Mouse (Mus musculus): ENCODE measurements around the gene Gm9837. TPM values are rescaled to one million over a fixed set of nuclear protein-coding genes. Genes with fewer than 3 reads are reported as not detected.

Gm9837 gene
- polyA plus RNA-seq, 1 experiment from 2014 or later = not detected

- no peak for ATAC-seq (ENCODE audit: extremely low read depth, insufficient number of reproducible peaks, low FRiP score, low TSS enrichment)
- Histone ChIP-seq H3K27ac (replicated peaks) (no peak overlapping the region), H3K4me3 (no peak overlapping the region), H3K9ac (no peak overlapping the region), H3K4me2 (no peak overlapping the region), H3K4me1 (peaks cover 10% of the 10 kb centered on the region), H3K9me3 (no peaks in the 10 kb centered on the region), H3K36me3 (no peaks in the 10 kb centered on the region), H3K27me3 (replicated peaks) (0 out of 2 replicates have a peak, but pooled peaks cover 6% of the 10 kb centered on the region)
- 63% methylated on average over 5 of the region's 5 CpGs for WGBS
Observed at GRCm38 (mm10) chr11:53503738-53504137, 33.5 kb upstream of the Gm9837 start.

- Histone ChIP-seq H3K4me1 (peaks cover 10% of the 10 kb centered on the region), H3K4me2 (no peak overlapping the region), H3K27ac (replicated peaks) (no peak overlapping the region), H3K4me3 (no peak overlapping the region), H3K9ac (no peak overlapping the region), H3K36me3 (no peaks in the 10 kb centered on the region), H3K9me3 (no peaks in the 10 kb centered on the region), H3K27me3 (replicated peaks) (0 out of 2 replicates have a peak, but pooled peaks cover 6% of the 10 kb centered on the region)
- ATAC-seq (ENCODE audit: extremely low read depth, insufficient number of reproducible peaks, low FRiP score, low TSS enrichment) = no peak
- WGBS = 72% methylated on average over 8 of the region's 8 CpGs
Observed at GRCm38 (mm10) chr11:53502039-53502765, 31.9 kb upstream of the Gm9837 start.

GRCm38 (mm10) chr11:53500569-53500968, 30.3 kb upstream of the Gm9837 start:
- H3K36me3 ChIP-seq = no peaks in the 10 kb centered on the region
- ATAC-seq (ENCODE audit: extremely low read depth, insufficient number of reproducible peaks, low FRiP score, low TSS enrichment) = no peak
- 9% methylated on average over 11 of the region's 11 CpGs for WGBS
- peak overlapping the region; percentile 53; the same call in 1 of the 2 replicates for H3K9ac ChIP-seq
- no peak overlapping the region for H3K27ac ChIP-seq (replicated peaks)
- H3K9me3 ChIP-seq = no peaks in the 10 kb centered on the region
- peak overlapping the region; percentile 26 for H3K4me3 ChIP-seq
- H3K4me1 ChIP-seq = peaks cover 10% of the 10 kb centered on the region
- peak overlapping the region; percentile 54 for H3K4me2 ChIP-seq
- H3K27me3 ChIP-seq (replicated peaks) = 0 out of 2 replicates have a peak, but pooled peaks cover 6% of the 10 kb centered on the region

GRCm38 (mm10) chr11:53496946-53497345, 26.7 kb upstream of the Gm9837 start:
- H3K4me1 ChIP-seq = peaks cover 24% of the 10 kb centered on the region
- H3K4me2 ChIP-seq = no peak overlapping the region
- H3K27ac ChIP-seq (replicated peaks) = no peak overlapping the region
- no peaks in the 10 kb centered on the region for H3K36me3 ChIP-seq
- no peaks in the 10 kb centered on the region for H3K9me3 ChIP-seq
- WGBS = 75% methylated on average over 6 of the region's 6 CpGs
- 0 out of 2 replicates have a peak, but pooled peaks cover 6% of the 10 kb centered on the region for H3K27me3 ChIP-seq (replicated peaks)
- ATAC-seq (ENCODE audit: extremely low read depth, insufficient number of reproducible peaks, low FRiP score, low TSS enrichment) = no peak
- no peak overlapping the region for H3K4me3 ChIP-seq
- no peak overlapping the region for H3K9ac ChIP-seq

- Histone ChIP-seq H3K36me3 (no peaks in the 10 kb centered on the region), H3K9ac (no peak overlapping the region), H3K4me2 (no peak overlapping the region), H3K9me3 (no peaks in the 10 kb centered on the region), H3K27me3 (replicated peaks) (no peaks in the 10 kb centered on the region), H3K27ac (replicated peaks) (no peak overlapping the region), H3K4me1 (peaks cover 21% of the 10 kb centered on the region), H3K4me3 (no peak overlapping the region)
- ATAC-seq (ENCODE audit: extremely low read depth, insufficient number of reproducible peaks, low FRiP score, low TSS enrichment) = no peak
- 61% methylated on average over 6 of the region's 6 CpGs for WGBS
Observed at GRCm38 (mm10) chr11:53495417-53495816, 25.1 kb upstream of the Gm9837 start.

GRCm38 (mm10) chr11:53493243-53493955, 23.1 kb upstream of the Gm9837 start:
- Histone ChIP-seq H3K4me3 (no peak overlapping the region), H3K4me2 (no peak overlapping the region), H3K9ac (no peak overlapping the region), H3K4me1 (peaks cover 19% of the 10 kb centered on the region), H3K27me3 (replicated peaks) (no peaks in the 10 kb centered on the region; the same call in 1 of the 2 replicates), H3K27ac (replicated peaks) (no peak overlapping the region), H3K9me3 (0 out of 2 replicates have a peak, but pooled peaks cover 3% of the 10 kb centered on the region), H3K36me3 (no peaks in the 10 kb centered on the region)
- WGBS = 33% methylated on average over 3 of the region's 3 CpGs
- no peak for ATAC-seq (ENCODE audit: extremely low read depth, insufficient number of reproducible peaks, low FRiP score, low TSS enrichment)

- Histone ChIP-seq H3K4me2 (no peak overlapping the region), H3K9ac (no peak overlapping the region), H3K27ac (replicated peaks) (0 out of 2 replicates have a peak overlapping the region, but pooled peaks have one; percentile 8), H3K27me3 (replicated peaks) (peaks cover 14% of the 10 kb centered on the region), H3K4me1 (peaks cover 26% of the 10 kb centered on the region), H3K4me3 (no peak overlapping the region), H3K9me3 (0 out of 2 replicates have a peak, but pooled peaks cover 3% of the 10 kb centered on the region), H3K36me3 (no peaks in the 10 kb centered on the region)
- ATAC-seq (ENCODE audit: extremely low read depth, insufficient number of reproducible peaks, low FRiP score, low TSS enrichment) = no peak
- 21% methylated on average over 8 of the region's 8 CpGs for WGBS
Observed at GRCm38 (mm10) chr11:53491954-53492401, 21.7 kb upstream of the Gm9837 start.

- no peak overlapping the region for H3K27ac ChIP-seq (replicated peaks)
- H3K9me3 ChIP-seq = 0 out of 2 replicates have a peak, but pooled peaks cover 3% of the 10 kb centered on the region
- H3K4me1 ChIP-seq = peaks cover 30% of the 10 kb centered on the region
- no peaks in the 10 kb centered on the region for H3K36me3 ChIP-seq
- WGBS = 82% methylated on average over 9 of the region's 9 CpGs
- no peak overlapping the region for H3K4me2 ChIP-seq
- H3K27me3 ChIP-seq (replicated peaks) = peaks cover 24% of the 10 kb centered on the region
- no peak overlapping the region for H3K9ac ChIP-seq
- H3K4me3 ChIP-seq = no peak overlapping the region
- ATAC-seq (ENCODE audit: extremely low read depth, insufficient number of reproducible peaks, low FRiP score, low TSS enrichment) = no peak
Observed at GRCm38 (mm10) chr11:53489421-53489820, 19.1 kb upstream of the Gm9837 start.

GRCm38 (mm10) chr11:53489007-53489406, 18.7 kb upstream of the Gm9837 start:
- Histone ChIP-seq H3K36me3 (no peaks in the 10 kb centered on the region), H3K4me2 (no peak overlapping the region), H3K4me1 (peaks cover 30% of the 10 kb centered on the region), H3K27ac (replicated peaks) (no peak overlapping the region), H3K27me3 (replicated peaks) (peaks cover 24% of the 10 kb centered on the region), H3K4me3 (no peak overlapping the region), H3K9me3 (0 out of 2 replicates have a peak, but pooled peaks cover 3% of the 10 kb centered on the region), H3K9ac (no peak overlapping the region)
- ATAC-seq (ENCODE audit: extremely low read depth, insufficient number of reproducible peaks, low FRiP score, low TSS enrichment) = no peak
- 92% methylated on average over 5 of the region's 5 CpGs for WGBS

GRCm38 (mm10) chr11:53486822-53487594, 16.7 kb upstream of the Gm9837 start:
- Histone ChIP-seq H3K4me2 (peak overlapping the region; percentile 66), H3K27ac (replicated peaks) (no peak overlapping the region), H3K9ac (peak overlapping the region; percentile 33; the same call in 1 of the 2 replicates), H3K4me3 (peak overlapping the region; percentile 35), H3K27me3 (replicated peaks) (peaks cover 25% of the 10 kb centered on the region), H3K36me3 (no peaks in the 10 kb centered on the region), H3K4me1 (peaks cover 16% of the 10 kb centered on the region), H3K9me3 (0 out of 2 replicates have a peak, but pooled peaks cover 3% of the 10 kb centered on the region)
- WGBS = 8% methylated on average over 27 of the region's 27 CpGs
- no peak for ATAC-seq (ENCODE audit: extremely low read depth, insufficient number of reproducible peaks, low FRiP score, low TSS enrichment)

- no peak for ATAC-seq (ENCODE audit: extremely low read depth, insufficient number of reproducible peaks, low FRiP score, low TSS enrichment)
Observed at GRCm38 (mm10) chr11:53486351-53486750, 16.1 kb upstream of the Gm9837 start.

More at GRCm38 (mm10) chr11:53486351-53486750, 16.1 kb upstream of the Gm9837 start:
- 73% methylated on average over 3 of the region's 3 CpGs for WGBS
- Histone ChIP-seq H3K4me2 (no peak overlapping the region), H3K27me3 (replicated peaks) (peaks cover 32% of the 10 kb centered on the region), H3K9me3 (0 out of 2 replicates have a peak, but pooled peaks cover 3% of the 10 kb centered on the region), H3K27ac (replicated peaks) (no peak overlapping the region), H3K36me3 (no peaks in the 10 kb centered on the region), H3K4me3 (no peak overlapping the region), H3K4me1 (peaks cover 10% of the 10 kb centered on the region), H3K9ac (no peak overlapping the region)

All from heart, embryonic 13.5 days (tissue).